ENCODE assay signal across 8 mouse cellular contexts in the genomic region with DNA sequence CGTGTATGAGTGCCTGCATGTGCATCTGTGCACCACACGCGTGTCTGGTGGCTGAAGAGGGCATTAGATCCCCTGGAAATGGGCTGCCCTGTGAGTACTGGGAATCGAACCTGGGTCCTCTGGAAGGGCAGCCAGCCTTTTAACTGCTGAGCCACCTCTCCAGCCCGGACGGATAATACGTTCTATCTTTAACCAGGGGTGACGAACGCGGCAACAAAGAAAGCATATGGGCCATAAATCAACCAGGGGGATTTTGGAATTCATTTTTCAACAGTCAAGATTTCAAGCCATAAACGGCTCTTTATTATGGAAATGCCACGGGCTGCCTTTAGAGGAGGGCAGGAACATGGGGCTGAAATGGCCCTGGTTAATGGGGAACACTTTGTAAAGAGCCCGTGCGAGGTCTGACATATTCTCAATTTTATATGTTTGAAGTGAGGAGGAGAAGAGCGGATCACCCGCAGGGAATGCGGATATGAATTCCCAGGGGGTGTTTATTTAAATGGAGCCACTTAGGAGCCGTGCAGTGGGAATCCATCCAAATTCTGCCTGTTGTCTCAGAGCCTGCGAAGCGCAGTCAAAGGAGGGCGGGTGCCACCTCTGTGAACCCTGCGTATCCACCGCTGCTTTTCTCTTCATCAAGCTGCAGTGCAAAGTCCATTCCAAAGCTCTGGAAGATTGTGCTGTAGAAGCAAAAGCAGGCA.
A peak's percentile ranks its signal among the peaks of the same experiment; 100 is the strongest.
DNase-seq lines count a peak whose midpoint lies in the region; ATAC-seq and TF ChIP-seq lines count a peak whose summit lies in the region.

No protein-coding gene starts in this region.

- 0 out of 2 replicates have a peak overlapping the region, but pooled peaks have one; percentile 20 for H3K9ac ChIP-seq in heart, postnatal 0 days (replicated peaks; ENCODE audit: low read depth, low read length)
- H3K9ac ChIP-seq in heart, embryonic 11.5 days (ENCODE audit: low read depth, low read length), result no peak overlapping the region
- no peak overlapping the region for H3K9ac ChIP-seq in forebrain, embryonic 14.5 days (ENCODE audit: low read length)
- H3K9ac ChIP-seq in kidney, embryonic 16.5 days (replicated peaks; ENCODE audit: low read length), result no peak overlapping the region
- H3K9ac ChIP-seq in midbrain, embryonic 16.5 days (ENCODE audit: low read depth, low read length), result no peak overlapping the region

- H3K4me1 ChIP-seq in heart, postnatal 0 days (ENCODE audit: control insufficient read depth, insufficient read depth), result no peaks in the 10 kb centered on the region
- H3K4me1 ChIP-seq in heart, embryonic 11.5 days (ENCODE audit: control insufficient read depth, insufficient read depth, low read length), result 0 out of 2 replicates have a peak, but pooled peaks cover 3% of the 10 kb centered on the region
- H3K4me1 ChIP-seq in forebrain, embryonic 14.5 days (ENCODE audit: control insufficient read depth, insufficient read depth, low read length), result peaks cover 23% of the 10 kb centered on the region
- H3K4me1 ChIP-seq in kidney, embryonic 16.5 days (ENCODE audit: insufficient read depth, low read length), result peaks cover 12% of the 10 kb centered on the region
- H3K4me1 ChIP-seq in midbrain, embryonic 16.5 days (ENCODE audit: control insufficient read depth, insufficient read depth, low read length), result peaks cover 17% of the 10 kb centered on the region

- no peaks in the 10 kb centered on the region for H3K27me3 ChIP-seq in heart, postnatal 0 days (ENCODE audit: control insufficient read depth, insufficient read depth, low read length)
- no peaks in the 10 kb centered on the region for H3K27me3 ChIP-seq in heart, embryonic 11.5 days (ENCODE audit: control insufficient read depth, insufficient read depth, low read length)
- no peaks in the 10 kb centered on the region for H3K27me3 ChIP-seq in forebrain, embryonic 14.5 days (replicated peaks; ENCODE audit: control insufficient read depth, insufficient read depth, low read length)
- no peaks in the 10 kb centered on the region for H3K27me3 ChIP-seq in kidney, embryonic 16.5 days (ENCODE audit: insufficient read depth, low read length)
- no peaks in the 10 kb centered on the region for H3K27me3 ChIP-seq in midbrain, embryonic 16.5 days (ENCODE audit: control insufficient read depth, insufficient read depth, low read depth, low read length)

- no peak; the same call in 1 of the 2 replicates for ATAC-seq in heart, postnatal 0 days (ENCODE audit: insufficient read depth, low read depth)
- ATAC-seq in heart, embryonic 11.5 days (replicated peaks; ENCODE audit: insufficient number of reproducible peaks, low FRiP score, low TSS enrichment), result no peak
- ATAC-seq in forebrain, embryonic 14.5 days, result peak; percentile 44; the same call in 1 of the 2 replicates
- ATAC-seq in kidney, embryonic 16.5 days (ENCODE audit: low FRiP score, low TSS enrichment), result peak; percentile 67
- no peak for ATAC-seq in midbrain, embryonic 16.5 days

- peak; percentile 70 for DNase-seq in heart, postnatal 0 days (ENCODE audit: low spot score)
- peak; percentile 85 for DNase-seq in forebrain, embryonic 14.5 days (ENCODE audit: low spot score)
- DNase-seq in spleen, postnatal 36 days (ENCODE audit: low spot score in 2 of 2), result no peak
- DNase-seq in cerebellum, adult 9-10 months, result no peak
- DNase-seq in adrenal gland, postnatal 4 days (ENCODE audit: low spot score in 2 of 2), result no peak

- no peak for TF ChIP-seq EP300 in heart, postnatal 0 days (IDR thresholded peaks at IDR 0.05; ENCODE audit: low read depth)

- H3K4me2 ChIP-seq in heart, postnatal 0 days (ENCODE audit: low read depth, low read length), result peak overlapping the region; percentile 24
- no peak overlapping the region for H3K4me2 ChIP-seq in heart, embryonic 11.5 days
- 0 out of 2 replicates have a peak overlapping the region, but pooled peaks have one; percentile 3 for H3K4me2 ChIP-seq in forebrain, embryonic 14.5 days (ENCODE audit: low read length)
- H3K4me2 ChIP-seq in kidney, embryonic 16.5 days (replicated peaks; ENCODE audit: low read depth, low read length), result peak overlapping the region; percentile 28
- H3K4me2 ChIP-seq in midbrain, embryonic 16.5 days (ENCODE audit: low read length), result 0 out of 2 replicates have a peak overlapping the region, but pooled peaks have one; percentile 13

- 50% methylated on average over 23 of the region's 23 CpGs for WGBS in heart, postnatal 0 days
- WGBS in heart, embryonic 11.5 days (ENCODE audit: insufficient replicate concordance), result 70% methylated on average over 23 of the region's 23 CpGs
- 43% methylated on average over 23 of the region's 23 CpGs for WGBS in forebrain, embryonic 14.5 days
- 36% methylated on average over 23 of the region's 23 CpGs for WGBS in kidney, embryonic 16.5 days
- WGBS in midbrain, embryonic 16.5 days, result 26% methylated on average over 23 of the region's 23 CpGs

- no peak for TF ChIP-seq CTCF in heart, postnatal 0 days (IDR thresholded peaks at IDR 0.05; ENCODE audit: low read depth)

- H3K27ac ChIP-seq in heart, postnatal 0 days (ENCODE audit: low read depth), result no peak overlapping the region
- H3K27ac ChIP-seq in heart, embryonic 11.5 days (ENCODE audit: low read depth, low read length), result no peak overlapping the region
- H3K27ac ChIP-seq in forebrain, embryonic 14.5 days (ENCODE audit: low read depth, low read length), result peak overlapping the region; percentile 54; the same call in 1 of the 2 replicates
- H3K27ac ChIP-seq in kidney, embryonic 16.5 days (ENCODE audit: low read length), result no peak overlapping the region
- peak overlapping the region; percentile 44 for H3K27ac ChIP-seq in midbrain, embryonic 16.5 days (ENCODE audit: low read length)

- H3K4me3 ChIP-seq in heart, postnatal 0 days (ENCODE audit: low read depth, low read length), result no peak overlapping the region
- no peak overlapping the region for H3K4me3 ChIP-seq in heart, embryonic 11.5 days (ENCODE audit: low read depth, low read length)
- H3K4me3 ChIP-seq in forebrain, embryonic 14.5 days (ENCODE audit: low read depth, low read length), result no peak overlapping the region
- H3K4me3 ChIP-seq in kidney, embryonic 16.5 days (ENCODE audit: low read length), result no peak overlapping the region
- H3K4me3 ChIP-seq in midbrain, embryonic 16.5 days (ENCODE audit: low read depth, low read length), result no peak overlapping the region

- no peaks in the 10 kb centered on the region for H3K36me3 ChIP-seq in heart, postnatal 0 days (replicated peaks; ENCODE audit: control insufficient read depth, insufficient read depth, low read length)
- H3K36me3 ChIP-seq in heart, embryonic 11.5 days (ENCODE audit: control insufficient read depth, insufficient read depth, low read length), result no peaks in the 10 kb centered on the region
- H3K36me3 ChIP-seq in forebrain, embryonic 14.5 days (ENCODE audit: control insufficient read depth, insufficient read depth, low read length), result no peaks in the 10 kb centered on the region
- no peaks in the 10 kb centered on the region for H3K36me3 ChIP-seq in kidney, embryonic 16.5 days (ENCODE audit: insufficient read depth, low read length)
- no peaks in the 10 kb centered on the region for H3K36me3 ChIP-seq in midbrain, embryonic 16.5 days (ENCODE audit: control insufficient read depth, insufficient read depth, low read length)

- no peaks in the 10 kb centered on the region for H3K9me3 ChIP-seq in heart, postnatal 0 days (replicated peaks; ENCODE audit: control insufficient read depth, low read length)
- no peaks in the 10 kb centered on the region for H3K9me3 ChIP-seq in heart, embryonic 11.5 days (replicated peaks; ENCODE audit: control insufficient read depth, low read length)
- no peaks in the 10 kb centered on the region for H3K9me3 ChIP-seq in forebrain, embryonic 14.5 days (replicated peaks; ENCODE audit: control insufficient read depth, low read length)
- no peaks in the 10 kb centered on the region for H3K9me3 ChIP-seq in kidney, embryonic 16.5 days (ENCODE audit: low read length)
- H3K9me3 ChIP-seq in midbrain, embryonic 16.5 days (replicated peaks; ENCODE audit: control insufficient read depth, low read length, poor library complexity, severe bottlenecking), result no peaks in the 10 kb centered on the region

Comparison
In these comparisons a context has a peak if more than half of its experiments do, and no peak if none do; other contexts are left out.
1. ATAC-seq: peak in forebrain, embryonic 14.5 days (single experiment) and kidney, embryonic 16.5 days (single experiment); none in heart, postnatal 0 days (single experiment), heart, embryonic 11.5 days (single experiment) and midbrain, embryonic 16.5 days (single experiment).
2. DNase-seq: peak in heart, postnatal 0 days (single experiment) and forebrain, embryonic 14.5 days (single experiment); none in spleen, postnatal 36 days (0 of 2), cerebellum, adult 9-10 months (single experiment) and adrenal gland, postnatal 4 days (0 of 2).
3. H3K27ac ChIP-seq: peak in forebrain, embryonic 14.5 days (single experiment) and midbrain, embryonic 16.5 days (single experiment); none in heart, postnatal 0 days (single experiment), heart, embryonic 11.5 days (single experiment) and kidney, embryonic 16.5 days (single experiment).